Mouse (Mus musculus) cerebellum, postnatal 4 days (tissue): ENCODE measurements around the gene Gpr87.
A peak's percentile ranks its signal among the peaks of the same experiment; 100 is the strongest.

Experiments used
- DNase-seq, 2 experiments: peaks; one replicate each; pipeline ENCODE4 v3.0.0; 2022; ENCODE audit warnings: low spot score in 2 of 2, mixed read lengths in 1 of 2

Gene Gpr87

DNA sequence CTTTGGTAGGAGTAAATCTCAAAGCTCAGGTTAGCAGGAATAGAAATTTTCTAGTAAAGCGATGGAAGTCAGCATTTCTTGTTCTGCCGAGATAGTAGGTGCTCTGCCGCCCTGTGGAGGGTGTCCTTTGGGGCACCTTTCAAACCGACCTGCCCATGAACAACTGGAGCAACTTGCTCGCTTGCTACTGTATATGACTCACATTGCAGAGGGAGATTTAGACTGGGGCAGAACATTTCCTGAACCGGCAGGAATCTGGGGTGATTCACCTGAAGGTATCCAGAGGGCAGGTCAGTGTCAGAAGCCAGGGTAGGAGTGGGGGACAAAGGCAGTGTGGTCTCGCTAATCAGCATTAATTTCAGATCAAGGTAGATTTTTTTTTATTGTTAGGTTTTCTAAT lies at the start of gene Gpr87:
Gpr87 (minus strand) TSS at position 167 of the 400 bp plus-strand sequence.
- no peak for DNase-seq

DNA sequence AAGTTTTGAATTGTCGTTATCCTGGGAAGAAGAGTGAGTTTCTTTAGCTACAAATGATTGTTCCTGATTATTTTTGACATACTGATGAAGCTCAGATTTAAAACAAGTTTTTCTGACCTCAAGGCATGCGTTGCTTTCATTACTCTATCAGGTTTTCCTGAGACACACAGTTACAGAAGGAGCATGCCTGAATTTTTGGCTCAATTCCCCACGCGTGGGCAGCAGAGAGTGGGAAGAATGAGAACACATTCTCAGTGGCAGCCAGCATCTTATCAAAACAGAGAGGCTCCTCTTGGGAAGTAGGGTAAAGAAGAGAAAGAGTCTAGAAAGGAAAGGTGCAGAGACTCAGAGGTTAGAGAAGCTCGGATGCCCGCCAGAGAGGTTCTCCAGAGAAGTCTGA lies 48.5 kb upstream of the Gpr87 start:
- DNase-seq: no peak

DNA sequence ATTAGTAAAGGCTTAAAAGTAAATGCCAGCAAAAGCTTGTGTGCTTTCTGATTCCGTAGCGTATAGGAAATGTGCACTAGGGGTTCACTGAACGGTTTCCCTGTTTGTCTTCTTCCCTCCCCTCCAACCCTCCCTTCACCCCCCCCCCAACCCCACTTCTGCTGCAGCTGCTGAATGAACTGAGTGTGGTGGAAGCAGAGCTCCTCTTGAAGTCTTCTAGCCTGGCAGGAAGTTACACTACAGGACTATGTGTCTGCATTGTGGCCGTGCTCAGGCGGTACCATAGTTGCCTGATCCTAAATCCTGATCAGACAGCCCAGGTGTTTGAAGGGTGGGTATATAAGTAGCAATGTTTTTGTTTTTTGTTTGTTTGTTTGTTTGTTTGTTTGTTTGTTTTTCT lies 40.0 kb upstream of the Gpr87 start:
- DNase-seq: no peak

DNA sequence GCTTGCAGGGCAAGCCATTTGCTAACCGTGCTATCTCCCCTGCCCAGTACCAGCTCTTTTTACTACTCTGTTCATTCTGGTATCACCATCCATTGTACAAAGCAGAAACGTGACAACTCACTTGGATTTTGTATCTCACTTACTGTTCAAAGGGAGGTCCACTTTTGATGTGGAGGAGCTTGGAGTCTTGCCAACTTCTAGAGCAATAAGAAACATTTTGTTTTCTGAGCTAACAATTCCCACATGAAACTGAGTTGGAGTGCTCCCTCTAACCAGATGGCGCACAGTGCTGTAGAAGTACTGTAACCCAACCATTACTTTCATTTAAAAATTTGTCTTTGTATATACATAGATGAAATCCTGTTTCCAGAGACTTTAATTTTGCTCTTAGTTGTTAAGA lies 36.0 kb upstream of the Gpr87 start:
- no peak for DNase-seq

GRCm38 (mm10) chr3:59228730-59229551 lies 34.0 kb upstream of the Gpr87 start:
- DNase-seq: no peak

DNA sequence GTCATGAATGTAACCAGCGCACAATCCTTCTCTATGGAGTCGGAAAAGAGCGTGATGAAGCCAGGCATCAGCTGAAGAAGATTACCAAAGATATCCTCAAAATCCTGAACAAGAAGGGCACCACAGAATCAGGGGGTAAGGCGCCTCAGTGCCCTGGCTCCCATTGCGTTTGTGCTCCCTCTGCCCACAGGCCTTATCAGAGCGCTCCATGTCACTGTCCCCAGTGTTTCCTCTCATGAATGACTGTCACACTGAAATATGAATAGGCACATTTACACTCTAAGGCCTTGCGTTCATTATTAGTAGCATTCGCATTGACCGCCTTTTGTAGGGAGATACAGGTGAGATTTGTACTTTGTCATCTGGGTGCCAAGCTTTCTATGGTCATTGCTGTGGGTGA lies 32.8 kb upstream of the Gpr87 start:
- no peak for DNase-seq

DNA sequence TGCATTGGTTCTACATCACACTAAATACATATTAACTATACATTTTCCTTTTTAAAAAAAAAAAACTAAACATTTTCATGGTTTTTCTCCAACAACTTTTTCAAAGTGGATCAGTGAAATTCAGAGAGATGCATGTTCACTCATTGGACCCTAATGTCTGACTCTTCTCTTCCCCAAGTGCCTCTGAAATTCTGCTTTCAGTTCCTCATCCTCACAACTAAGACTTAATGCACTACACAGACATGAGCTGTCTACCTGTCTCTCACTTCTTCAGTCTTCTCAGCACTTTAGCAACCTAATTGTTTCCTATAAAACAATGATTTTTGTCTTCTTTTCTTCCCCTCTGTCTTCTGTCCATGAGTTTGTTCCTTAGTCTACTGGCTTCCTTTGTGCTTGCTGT lies 30.5 kb upstream of the Gpr87 start:
- no peak for DNase-seq

DNA sequence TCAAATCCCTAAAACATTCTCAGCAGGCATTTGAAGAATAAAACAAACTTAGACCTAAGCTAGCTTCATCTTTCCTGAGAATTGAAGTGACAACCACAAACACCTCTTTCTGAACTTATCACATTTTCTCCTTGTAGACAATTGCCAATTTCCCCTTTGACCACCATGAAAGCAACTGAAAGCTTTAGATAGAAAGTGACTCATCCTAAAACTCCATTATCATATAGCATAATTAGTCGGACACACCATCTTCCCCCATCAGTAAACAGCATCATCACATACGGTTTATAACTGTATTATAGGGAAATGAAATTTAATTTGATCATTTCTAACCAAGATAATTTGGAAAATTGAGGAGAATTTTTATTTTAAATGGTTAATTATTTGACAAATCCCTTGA lies 27.4 kb upstream of the Gpr87 start:
- no peak for DNase-seq

DNA sequence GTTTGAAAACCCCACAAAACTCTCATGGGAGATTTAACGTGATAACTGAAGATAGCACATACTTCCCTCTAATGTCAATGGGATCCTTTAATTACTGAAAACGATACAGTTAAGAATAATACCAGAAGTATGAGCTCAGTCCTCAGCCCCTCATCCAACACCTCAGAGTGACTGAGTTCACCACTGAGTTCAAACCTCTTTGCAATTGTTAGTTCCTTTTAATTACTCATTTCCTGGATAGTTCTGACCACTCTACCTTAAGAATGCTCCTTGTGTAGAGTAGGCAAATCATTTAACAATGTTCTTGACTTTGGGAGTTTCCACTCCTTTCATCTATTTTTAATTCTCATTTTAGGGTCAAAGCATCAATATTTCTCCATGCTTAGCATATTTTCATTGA lies 24.4 kb upstream of the Gpr87 start:
- DNase-seq: no peak

- no peak for DNase-seq
Observed at GRCm38 (mm10) chr3:59217211-59217610, 22.3 kb upstream of the Gpr87 start.

DNA sequence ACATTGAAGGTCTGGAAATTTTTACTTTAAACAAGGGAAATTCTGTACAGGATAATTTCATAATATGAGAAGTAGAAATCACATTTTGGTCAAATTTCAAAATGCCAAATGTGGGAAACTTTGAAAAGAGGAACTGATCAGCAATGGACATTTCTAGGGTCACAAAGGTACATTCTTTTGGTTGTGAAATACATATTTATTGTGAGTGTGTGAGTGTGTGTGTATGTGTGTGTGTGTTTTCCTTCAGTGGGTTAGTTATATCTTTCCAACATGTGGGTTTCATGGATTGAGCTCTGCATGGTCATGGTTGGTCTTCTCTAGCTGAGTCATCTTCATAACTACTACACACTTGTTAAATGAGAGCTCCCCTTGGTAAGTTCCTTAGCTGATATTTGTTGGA lies 17.5 kb upstream of the Gpr87 start:
- no peak for DNase-seq

GRCm38 (mm10) chr3:59211784-59212183 lies 16.9 kb upstream of the Gpr87 start:
- no peak for DNase-seq

DNA sequence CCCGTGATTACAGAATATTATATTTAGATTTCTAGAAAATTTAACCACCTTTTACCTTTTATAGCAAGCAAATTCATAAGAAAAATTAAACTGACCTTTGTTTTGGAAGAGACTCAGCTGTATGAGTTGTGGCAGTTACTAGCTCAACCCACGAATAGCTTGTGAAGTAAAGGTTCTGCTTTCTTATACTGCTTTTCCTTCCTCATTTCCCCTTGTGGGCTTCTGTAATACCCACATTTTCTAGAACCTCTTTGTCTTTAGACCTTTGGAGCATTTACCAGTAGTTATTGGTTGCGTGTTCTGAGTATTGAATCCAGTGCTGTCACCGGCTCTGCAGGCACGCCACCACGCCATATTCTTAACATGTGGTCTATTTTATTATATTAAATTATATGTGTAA lies 15.8 kb upstream of the Gpr87 start, which contains the start of gene P2ry13:
P2ry13 (minus strand) TSS at position 156 of the 400 bp plus-strand sequence.
- DNase-seq: no peak

DNA sequence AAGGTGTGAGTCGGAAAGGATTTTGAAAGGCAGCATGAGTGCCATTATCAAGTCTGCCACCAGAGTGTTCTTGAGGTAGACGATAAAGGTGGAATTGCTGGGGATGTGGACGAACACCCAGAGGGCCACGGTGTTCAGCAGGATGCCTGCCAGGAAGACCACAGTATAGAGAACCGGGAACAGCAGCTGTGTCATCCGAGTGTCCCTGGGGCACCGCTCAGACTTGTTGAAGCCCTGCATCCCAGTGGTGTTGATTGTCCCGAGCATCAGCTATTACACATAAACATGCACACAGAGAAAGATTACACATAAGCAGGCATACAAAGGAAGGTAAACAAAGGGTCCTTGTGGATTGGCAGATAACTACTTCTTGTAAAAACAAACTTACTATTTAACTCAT lies 15.2 kb upstream of the Gpr87 start:
- no peak for DNase-seq

- DNase-seq: peak in 1 of 2 experiments; percentile 12
Observed at GRCm38 (mm10) chr3:59208650-59209548, 14.0 kb upstream of the Gpr87 start.

DNA sequence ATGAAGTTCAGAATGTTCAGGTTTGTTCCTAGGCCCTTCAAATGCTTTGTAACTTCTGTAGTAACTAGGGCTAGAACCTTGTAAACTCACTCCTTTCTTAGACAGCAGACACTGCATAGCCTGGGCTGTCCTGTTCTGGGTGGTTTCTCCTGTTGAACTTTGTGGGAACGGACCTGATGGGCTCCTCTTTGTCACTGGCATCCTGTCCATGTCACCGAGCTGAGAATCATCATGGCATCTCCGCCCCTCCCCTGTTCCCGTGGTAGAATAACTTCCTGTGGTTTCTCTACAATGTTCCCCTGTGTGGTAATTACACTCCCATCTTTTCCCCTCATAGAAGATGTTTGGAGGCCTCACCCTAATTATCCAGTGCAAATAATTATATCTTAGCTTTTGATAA lies 11.0 kb upstream of the Gpr87 start:
- no peak for DNase-seq

GRCm38 (mm10) chr3:59204719-59205503 lies 10.0 kb upstream of the Gpr87 start:
- DNase-seq: no peak

- DNase-seq: no peak
Observed at GRCm38 (mm10) chr3:59203802-59204520, 9.1 kb upstream of the Gpr87 start.

- no peak for DNase-seq
Observed at GRCm38 (mm10) chr3:59197329-59197948, 2.5 kb upstream of the Gpr87 start.

DNA sequence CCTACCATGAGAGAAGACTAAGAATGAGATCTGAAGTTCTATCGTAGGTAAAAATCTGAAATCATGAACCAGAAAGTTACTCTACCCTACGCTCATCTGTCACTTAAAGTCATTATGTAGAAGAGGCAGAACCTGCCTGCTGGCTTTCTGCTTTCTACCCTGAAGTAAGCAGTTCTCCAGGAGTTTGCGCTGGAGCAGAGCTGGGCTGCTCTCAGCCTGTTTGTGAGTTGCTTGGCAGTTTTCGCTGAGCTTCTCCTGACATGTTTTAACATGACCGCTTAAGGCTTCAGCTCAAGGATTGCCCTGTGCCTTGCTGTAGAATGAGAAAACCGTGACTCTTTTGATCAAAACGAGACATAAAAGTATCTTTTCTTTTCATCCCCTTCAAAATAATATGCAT lies 805 bp downstream of the Gpr87 start:
- no peak for DNase-seq

GRCm38 (mm10) chr3:59191674-59192073 lies 3.2 kb downstream of the Gpr87 start:
- DNase-seq: no peak
